Mouse (Mus musculus) hindbrain, embryonic 11.5 days (tissue): ENCODE data around the gene Nde1. TPM values are rescaled to one million over a fixed set of nuclear protein-coding genes. Genes with fewer than 3 reads are reported as not detected.
A peak's percentile ranks its signal among the peaks of the same experiment; 100 is the strongest.

Source experiments
- ATAC-seq: fragments of 200-750 bp; cut with Nextera tagmentation; 2 replicates; pipeline ENCODE4 v1.8.0; 2017; ENCODE audit warnings: mild to moderate bottlenecking, moderate TSS enrichment, moderate library complexity; ENCODE audit not compliant: low FRiP score
- DNase-seq: peaks from one replicate; pipeline ENCODE4 v3.0.0-alpha.2; 2015; ENCODE audit warnings: low spot score
- H3K27ac ChIP-seq: fragments of 300-500 bp; sonication (generic); 2 replicates; pipeline ENCODE4 v1.5.1; 2014; ENCODE audit warnings: mild to moderate bottlenecking, low read depth, low read length
- H3K27me3 ChIP-seq: fragments of 300-500 bp; sonication (generic); 2 replicates; pipeline ENCODE4 v1.6.1; 2014; ENCODE audit warnings: mild to moderate bottlenecking, low read length, moderate library complexity, mixed read lengths; ENCODE audit not compliant: control insufficient read depth, insufficient read depth
- H3K36me3 ChIP-seq: fragments of 300-500 bp; sonication (generic); 2 replicates; pipeline ENCODE4 v1.6.1; 2014; ENCODE audit warnings: mild to moderate bottlenecking, low read length, moderate library complexity, mixed read lengths; ENCODE audit not compliant: control insufficient read depth, insufficient read depth
- H3K4me1 ChIP-seq: fragments of 300-500 bp; sonication (generic); replicated peaks from 2 replicates; pipeline ENCODE4 v1.6.1; 2014; ENCODE audit warnings: low read length, mixed read lengths; ENCODE audit not compliant: control insufficient read depth, insufficient read depth
- H3K4me2 ChIP-seq: fragments of 300-500 bp; sonication (generic); replicated peaks from 2 replicates; pipeline ENCODE4 v1.6.1; 2014; ENCODE audit warnings: mild to moderate bottlenecking, low read depth, low read length
- H3K4me3 ChIP-seq: fragments of 300-500 bp; sonication (generic); 2 replicates; pipeline ENCODE4 v1.5.1; 2014; ENCODE audit warnings: low read depth, low read length
- H3K9ac ChIP-seq: fragments of 300-500 bp; sonication (generic); 2 replicates; pipeline ENCODE4 v1.6.1; 2014; ENCODE audit warnings: low read depth, low read length
- H3K9me3 ChIP-seq: fragments of 300-500 bp; sonication (generic); 2 replicates; pipeline ENCODE4 v1.6.1; 2016; ENCODE audit warnings: low read length; ENCODE audit not compliant: control insufficient read depth
- WGBS: fragments of 180-500 bp; shearing (Covaris S2); extraction: QIAGEN DNeasy Blood & Tissue Kit; methylation state at CpG from one replicate; pipeline ENCODE4 v1.1.7; 2014; 5-methylcytosine and 5-hydroxymethylcytosine counted together
- microRNA counts: library from miRNA; unstranded; fragments of <30 nt; microRNA quantifications from one replicate; lab custom pipeline; 2015
- polyA plus RNA-seq: library from polyadenylated mRNA; unstranded; fragments of >200 nt; fragmentation: Nextera tagmentation; extraction: Ambion mirVana; gene quantifications from 2 replicates; pipeline ENCODE4 v1.2.1, GENCODE M21; 2014

Nde1 gene
- polyA plus RNA-seq, 1 experiment from 2014 or later, result 144 TPM

- Histone ChIP-seq H3K9me3 (no peaks in the 10 kb centered on the region), H3K4me1 (no peaks in the 10 kb centered on the region), H3K27me3 (no peaks in the 10 kb centered on the region), H3K27ac (no peak overlapping the region), H3K36me3 (no peaks in the 10 kb centered on the region), H3K9ac (no peak overlapping the region), H3K4me3 (no peak overlapping the region), H3K4me2 (no peak overlapping the region)
- DNase-seq, result peak; percentile 83
- peak; percentile 53; the same call in 1 of the 2 replicates for ATAC-seq
- WGBS, result 30% methylated on average over 6 of the region's 6 CpGs
Observed at GRCm38 (mm10) chr16:14237100-14237723, 74.1 kb downstream of the Nde1 start.

DNA sequence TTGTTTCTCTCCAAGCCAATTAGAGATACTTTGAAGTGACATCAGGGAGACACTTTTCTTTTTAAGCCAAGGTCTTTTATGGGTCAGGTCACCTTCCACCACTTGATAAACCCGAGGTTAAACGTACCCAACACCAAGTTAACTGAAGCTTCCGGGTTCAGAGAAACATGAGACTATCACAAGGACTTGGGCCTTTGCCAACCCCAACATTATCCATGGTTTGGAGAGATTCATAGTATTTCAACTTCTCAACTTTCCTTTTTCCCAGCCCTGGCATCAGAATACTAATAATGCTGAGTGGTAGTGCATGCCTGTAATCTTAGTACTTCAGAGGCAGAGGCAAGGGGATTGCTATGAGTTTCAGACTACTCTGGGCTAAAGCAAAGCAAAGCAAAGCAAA is 79.0 kb downstream of the Nde1 start:
- DNase-seq (no peak), ATAC-seq (no peak)
- 83% methylated on average over 3 of the region's 3 CpGs for WGBS
- H3K4me1 ChIP-seq, result no peaks in the 10 kb centered on the region
- no peak overlapping the region for H3K27ac ChIP-seq
- H3K9ac ChIP-seq, result no peak overlapping the region
- H3K9me3 ChIP-seq, result no peaks in the 10 kb centered on the region
- no peaks in the 10 kb centered on the region for H3K36me3 ChIP-seq
- H3K4me2 ChIP-seq, result no peak overlapping the region
- H3K27me3 ChIP-seq, result no peaks in the 10 kb centered on the region
- no peak overlapping the region for H3K4me3 ChIP-seq

MicroRNAs within 50 kb of the gene (microRNA counts, 519-probe panel; counts per million panel counts)
- 4,824 counts per million, percentile 61 among the panel's probes with 10 or more counts for microRNA mmu-miR-484 (lab: Ali Mortazavi, UCI)

Other genes with a start within 250 kb of the Nde1 start
- gene 2900011O08Rik, start 176.7 kb upstream of the Nde1 start, polyA plus RNA-seq, result 37.1 and 38.4 TPM in 2 replicates
- gene Ifitm7, start 176.4 kb upstream of the Nde1 start, polyA plus RNA-seq, result 0.85 and 1.0 TPM in 2 replicates
- gene Marf1, start 76 bp downstream of the Nde1 start, polyA plus RNA-seq, result 18.1 and 24.2 TPM in 2 replicates
- 0.10 and 0.26 TPM in 2 replicates for gene Myh11, start 128.1 kb downstream of the Nde1 start, polyA plus RNA-seq
- 181 and 187 TPM in 2 replicates for gene Fopnl, start 154.1 kb downstream of the Nde1 start, polyA plus RNA-seq
- 6.1 TPM in 2 replicates for gene Abcc1, start 198.3 kb downstream of the Nde1 start, polyA plus RNA-seq